Mouse (Mus musculus) ES-Bruce4 (cell line): ENCODE results near the gene Sox1.

Experiments
- CTCF ChIP-seq: IDR thresholded peaks from one replicate; pipeline ENCODE4 v1.8.1; 2011; ENCODE audit warnings: low read depth, low read length
- EP300 ChIP-seq: IDR thresholded peaks from 2 replicates; pipeline ENCODE4 v1.6.1; 2011; ENCODE audit warnings: low read depth, low read length; ENCODE audit not compliant: insufficient read depth
- POLR2A ChIP-seq: IDR thresholded peaks from one replicate; pipeline ENCODE4 v1.8.1; 2011; ENCODE audit warnings: low read length; ENCODE audit not compliant: insufficient read depth

DNA sequence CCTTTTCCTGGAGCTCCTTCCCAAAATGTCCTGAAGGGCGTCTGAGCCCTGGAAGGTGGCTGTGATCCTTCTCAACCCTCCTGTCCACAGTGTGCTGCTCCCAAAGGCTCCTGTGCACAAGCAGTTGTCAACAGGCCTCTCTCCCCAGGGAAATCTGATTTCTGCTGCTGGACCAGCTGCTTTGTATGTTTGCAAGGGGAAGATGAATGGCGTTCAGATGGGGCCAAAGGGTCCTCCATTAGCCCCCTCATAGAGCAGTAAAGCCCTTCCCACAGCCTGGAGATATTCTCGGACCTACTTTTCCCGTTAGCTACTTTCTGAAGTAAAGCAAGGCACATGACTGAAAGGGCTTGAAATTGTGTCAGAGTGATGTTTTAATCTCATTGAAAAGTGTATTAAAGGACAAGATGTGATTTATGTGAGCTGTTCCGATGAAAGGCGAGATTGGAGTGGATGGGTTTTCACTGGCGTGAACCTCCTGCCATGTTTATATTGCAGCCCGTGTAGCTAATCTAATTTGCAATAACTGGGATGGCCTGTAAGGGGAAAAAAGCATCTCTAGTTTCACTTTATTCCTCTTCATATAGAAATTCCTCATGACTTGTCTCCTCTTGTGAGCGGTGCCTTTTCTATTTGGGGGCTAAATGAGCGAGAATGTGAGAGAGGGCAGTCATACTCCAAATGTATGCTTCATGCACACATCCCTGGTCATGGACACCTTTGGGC is 6.5 kb upstream of the Sox1 start:
- TF ChIP-seq POLR2A (no peak), CTCF (no peak), EP300 (no peak)
